Mouse (Mus musculus): Measurements from ENCODE around the gene Hist2h2ab. TPM values are rescaled to one million over a fixed set of nuclear protein-coding genes. Genes with fewer than 3 reads are reported as not detected.
A peak's percentile ranks its signal among the peaks of the same experiment; 100 is the strongest.
"Not testable (repeated sequence)": the region's sequence is repeated elsewhere in the genome, so short reads cannot be mapped to it uniquely, and the experiment has no call there.

Hist2h2ab gene
- polyA plus RNA-seq, 1 experiment from 2014 or later: 0.77 TPM

DNA sequence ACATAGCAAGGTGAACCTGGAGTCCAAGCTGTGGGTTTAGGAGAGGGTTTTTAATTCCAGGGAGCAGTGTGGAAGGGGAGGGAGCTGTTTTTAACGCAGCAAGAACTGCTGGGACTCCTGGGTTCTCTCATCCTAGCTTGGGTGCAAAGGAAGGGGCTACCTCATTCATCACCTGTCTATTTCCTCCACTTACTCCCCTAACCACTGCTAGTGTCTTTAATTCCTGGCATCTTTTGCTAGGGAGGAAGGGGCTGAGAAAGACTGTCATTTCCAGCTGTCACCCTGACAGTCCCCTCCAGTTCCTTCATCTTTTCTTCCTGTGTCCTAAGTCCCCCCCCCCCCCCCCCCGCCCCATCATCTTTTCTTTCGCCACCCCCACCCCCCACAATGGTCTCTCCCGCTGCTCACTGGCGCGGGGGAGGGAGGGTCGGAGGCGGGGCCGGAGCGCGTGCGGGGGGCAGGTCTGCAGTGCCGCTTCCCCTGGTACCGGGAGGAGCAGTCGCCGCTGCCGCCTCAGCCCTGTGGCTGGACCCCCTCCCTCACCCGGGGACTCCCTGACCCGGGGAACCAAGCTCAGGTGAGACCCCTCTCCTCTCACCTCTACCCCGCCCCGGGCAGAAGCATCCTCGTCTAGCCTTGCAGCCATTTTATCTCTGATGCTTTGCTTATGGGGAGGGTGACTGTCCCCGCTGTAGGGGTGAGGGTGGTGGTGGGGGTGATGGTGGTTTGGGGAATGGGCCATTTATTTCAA, 38.8 kb upstream of the Hist2h2ab start, which contains the start of gene Sv2a:
Gene Sv2a, plus strand, starts transcription at position 425 of the 751 bp plus-strand sequence.
- Histone ChIP-seq H3K36me3 (peaks cover 35% of the 10 kb centered on the region), H3K4me2 (peak within 1 kb of the TSS; percentile 60), H3K27ac (replicated peaks) (peak within 1 kb of the TSS; percentile 95), H3K9ac (peak within 1 kb of the TSS; percentile 85), H3K4me3 (peak within 1 kb of the TSS; percentile 83), H3K4me1 (replicated peaks) (peaks cover 38% of the 10 kb centered on the region), H3K9me3 (no peaks in the 10 kb centered on the region), H3K27me3 (no peaks in the 10 kb centered on the region)
- peak; percentile 74 for ATAC-seq (ENCODE audit: low FRiP score, low read depth)
- WGBS: under 1% methylated on average over 14 of the region's 23 CpGs

DNA sequence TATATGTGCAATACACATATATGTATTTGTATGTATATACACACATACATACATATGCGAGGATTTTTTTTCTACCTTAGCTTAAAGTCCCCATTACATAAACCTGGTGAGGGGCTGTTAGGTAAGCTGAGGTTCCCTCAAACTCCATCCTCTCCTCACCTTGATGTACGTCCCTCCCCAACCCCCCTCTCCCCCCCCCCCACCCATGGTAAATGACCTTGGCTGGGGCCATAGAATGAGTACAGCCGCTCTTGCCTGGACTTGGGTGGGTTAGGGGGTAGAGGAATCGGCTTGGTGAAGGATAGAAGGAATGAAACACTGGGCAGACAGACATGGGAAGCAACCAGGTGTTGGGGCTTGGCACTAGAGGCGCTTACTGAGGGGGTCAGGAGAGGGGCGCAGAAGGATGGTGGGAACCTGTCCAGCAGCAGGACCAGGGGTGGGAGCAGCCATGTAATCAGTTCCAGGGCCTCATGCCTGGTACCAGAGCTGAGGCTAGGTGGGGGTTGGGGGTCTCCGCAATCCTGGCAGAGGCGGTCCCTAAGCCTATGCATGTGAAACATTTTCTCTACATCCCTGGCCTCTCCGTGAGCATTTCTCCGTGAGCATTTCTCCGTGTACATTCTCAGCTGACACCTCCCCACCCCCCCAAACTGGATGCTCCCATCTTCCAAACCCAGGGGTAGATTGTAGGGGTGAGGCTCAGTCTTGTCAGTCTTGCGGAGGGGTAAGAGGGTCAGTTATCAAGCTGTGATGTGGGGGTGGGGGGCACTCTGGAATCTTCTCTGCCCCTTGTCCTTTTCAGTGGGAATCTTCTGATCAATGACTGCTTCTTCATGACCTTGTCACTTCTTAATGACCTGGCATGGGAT, 37.9 kb upstream of the Hist2h2ab start:
- H3K4me2 ChIP-seq: peak overlapping the region; percentile 60
- H3K4me1 ChIP-seq (replicated peaks): peaks cover 38% of the 10 kb centered on the region
- H3K36me3 ChIP-seq: peaks cover 27% of the 10 kb centered on the region
- H3K27ac ChIP-seq (replicated peaks): peak overlapping the region; percentile 95
- peak overlapping the region; percentile 83 for H3K4me3 ChIP-seq
- H3K9me3 ChIP-seq: no peaks in the 10 kb centered on the region
- WGBS: 21% methylated on average over 12 of the region's 12 CpGs
- no peaks in the 10 kb centered on the region for H3K27me3 ChIP-seq
- ATAC-seq (ENCODE audit: low FRiP score, low read depth): peak; percentile 74
- H3K9ac ChIP-seq: peak overlapping the region; percentile 85

DNA sequence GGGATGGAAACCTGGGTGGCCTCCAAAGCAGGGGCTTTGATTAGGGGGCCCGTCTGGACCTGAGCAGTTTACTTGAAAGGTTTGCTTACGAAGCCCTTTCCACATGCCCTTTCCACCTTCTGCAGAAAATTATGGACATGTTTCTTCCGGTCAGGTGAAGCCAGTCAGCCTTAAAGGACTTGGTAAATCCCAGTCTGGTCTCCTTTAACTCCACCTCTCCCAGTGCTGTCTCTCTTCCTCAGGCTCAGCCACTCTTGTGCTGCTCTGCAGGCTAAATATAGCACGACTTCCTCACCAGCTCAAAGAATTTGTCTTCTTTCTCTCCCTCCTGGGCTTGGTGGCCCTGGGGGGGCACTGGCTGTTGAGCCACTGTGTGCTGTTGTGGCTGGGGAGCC, 37.3 kb upstream of the Hist2h2ab start:
- no peaks in the 10 kb centered on the region for H3K27me3 ChIP-seq
- no peak for ATAC-seq (ENCODE audit: low FRiP score, low read depth)
- H3K27ac ChIP-seq (replicated peaks): peak overlapping the region; percentile 95
- H3K4me1 ChIP-seq (replicated peaks): peaks cover 38% of the 10 kb centered on the region
- peaks cover 24% of the 10 kb centered on the region for H3K36me3 ChIP-seq
- no peaks in the 10 kb centered on the region for H3K9me3 ChIP-seq
- peak overlapping the region; percentile 85 for H3K9ac ChIP-seq
- peak overlapping the region; percentile 83 for H3K4me3 ChIP-seq
- H3K4me2 ChIP-seq: peak overlapping the region; percentile 60
- WGBS: 39% methylated on average over 4 of the region's 4 CpGs

DNA sequence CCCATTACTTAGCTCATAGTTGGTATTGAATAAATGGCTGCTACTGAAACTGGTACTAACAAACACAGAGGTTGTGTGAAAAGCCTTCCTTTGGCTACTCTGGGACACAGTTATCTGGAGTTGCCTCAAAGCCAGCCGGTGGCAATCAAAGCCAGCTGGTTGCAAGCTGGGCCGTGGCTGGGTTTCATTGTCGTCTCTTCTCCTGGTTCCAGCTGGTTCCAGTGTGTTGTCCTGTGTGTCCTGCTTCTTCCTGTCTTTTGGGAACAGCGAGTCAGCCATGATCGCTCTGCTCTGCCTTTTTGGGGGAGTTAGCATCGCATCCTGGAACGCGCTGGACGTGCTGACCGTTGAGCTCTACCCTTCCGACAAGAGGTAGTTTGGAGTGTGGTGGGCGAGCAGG, 26.7 kb upstream of the Hist2h2ab start:
- no peak for ATAC-seq (ENCODE audit: low FRiP score, low read depth)
- Histone ChIP-seq H3K27ac (replicated peaks) (no peak overlapping the region), H3K4me3 (no peak overlapping the region), H3K36me3 (peaks cover 62% of the 10 kb centered on the region), H3K4me2 (no peak overlapping the region), H3K9me3 (no peaks in the 10 kb centered on the region), H3K4me1 (replicated peaks) (peaks cover 12% of the 10 kb centered on the region), H3K9ac (no peak overlapping the region), H3K27me3 (no peaks in the 10 kb centered on the region)
- 67% methylated on average over 12 of the region's 12 CpGs for WGBS

DNA sequence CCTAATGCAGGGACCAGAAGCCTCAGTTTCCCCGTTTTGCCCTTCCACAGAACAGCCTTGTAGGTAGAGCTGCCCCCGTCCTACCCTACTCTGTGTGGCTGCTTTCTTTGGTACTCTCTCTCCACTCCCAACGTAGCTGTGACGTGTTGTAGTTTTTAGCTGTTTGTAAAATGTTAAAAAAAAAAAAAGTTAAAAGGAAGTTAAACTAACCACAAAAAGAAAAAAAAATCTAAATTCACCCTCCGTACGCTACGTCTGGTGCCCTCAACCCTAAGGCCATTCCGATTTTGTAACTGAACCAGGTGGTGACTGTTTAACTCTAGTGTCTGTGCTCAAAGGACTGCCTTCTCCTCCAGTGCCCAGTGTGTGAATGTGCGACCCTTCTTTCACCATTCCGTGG, 24.7 kb upstream of the Hist2h2ab start:
- H3K9ac ChIP-seq: no peak overlapping the region
- 89% methylated on average over 10 of the region's 10 CpGs for WGBS
- H3K4me1 ChIP-seq (replicated peaks): peaks cover 16% of the 10 kb centered on the region
- no peak overlapping the region for H3K27ac ChIP-seq (replicated peaks)
- no peak for ATAC-seq (ENCODE audit: low FRiP score, low read depth)
- H3K36me3 ChIP-seq: peaks cover 48% of the 10 kb centered on the region
- H3K27me3 ChIP-seq: peaks cover 3% of the 10 kb centered on the region; the same call in 1 of the 2 replicates
- H3K4me2 ChIP-seq: no peak overlapping the region
- no peaks in the 10 kb centered on the region for H3K9me3 ChIP-seq
- no peak overlapping the region for H3K4me3 ChIP-seq

DNA sequence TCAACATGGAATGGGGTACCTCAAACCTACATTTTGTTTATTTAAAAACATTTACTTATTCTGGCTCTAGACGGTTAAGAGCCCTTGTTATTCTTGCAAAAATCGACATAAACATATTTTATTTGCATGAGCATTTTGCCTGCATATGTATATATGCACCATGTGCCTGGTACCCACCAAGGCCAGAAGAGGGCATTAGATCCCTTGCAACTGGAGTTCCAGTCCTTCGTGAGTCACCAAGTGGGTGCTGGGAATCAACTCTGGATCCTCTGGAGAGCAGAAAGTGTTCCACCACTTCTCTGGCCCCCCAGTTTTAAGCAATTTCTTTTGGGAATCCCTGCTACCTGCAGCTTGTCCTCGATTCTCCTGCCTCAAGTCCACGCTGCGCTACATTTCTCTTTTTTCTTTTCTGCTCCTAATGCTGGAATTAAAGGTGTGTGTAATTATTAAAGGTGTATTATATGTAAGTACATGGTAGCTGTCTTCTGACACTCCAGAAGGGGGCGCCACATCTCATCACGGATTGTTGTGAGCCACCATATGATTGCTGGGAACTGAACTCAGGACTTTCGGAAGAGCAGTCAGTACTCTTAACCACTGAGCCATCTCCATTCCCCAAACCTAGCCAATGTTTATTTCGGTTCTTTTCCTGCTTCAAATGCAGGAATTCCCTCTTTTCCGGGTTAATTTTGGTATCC, 23.9 kb upstream of the Hist2h2ab start:
- Histone ChIP-seq H3K4me3 (no peak overlapping the region), H3K36me3 (peaks cover 40% of the 10 kb centered on the region), H3K9me3 (no peaks in the 10 kb centered on the region), H3K9ac (peak overlapping the region; percentile 83; the same call in 1 of the 2 replicates), H3K4me2 (peak overlapping the region; percentile 96), H3K4me1 (replicated peaks) (peaks cover 16% of the 10 kb centered on the region), H3K27me3 (peaks cover 3% of the 10 kb centered on the region; the same call in 1 of the 2 replicates), H3K27ac (replicated peaks) (peak overlapping the region; percentile 95; the same call in 1 of the 2 replicates)
- no peak for ATAC-seq (ENCODE audit: low FRiP score, low read depth)
- 94% methylated on average over 11 of the region's 11 CpGs for WGBS

DNA sequence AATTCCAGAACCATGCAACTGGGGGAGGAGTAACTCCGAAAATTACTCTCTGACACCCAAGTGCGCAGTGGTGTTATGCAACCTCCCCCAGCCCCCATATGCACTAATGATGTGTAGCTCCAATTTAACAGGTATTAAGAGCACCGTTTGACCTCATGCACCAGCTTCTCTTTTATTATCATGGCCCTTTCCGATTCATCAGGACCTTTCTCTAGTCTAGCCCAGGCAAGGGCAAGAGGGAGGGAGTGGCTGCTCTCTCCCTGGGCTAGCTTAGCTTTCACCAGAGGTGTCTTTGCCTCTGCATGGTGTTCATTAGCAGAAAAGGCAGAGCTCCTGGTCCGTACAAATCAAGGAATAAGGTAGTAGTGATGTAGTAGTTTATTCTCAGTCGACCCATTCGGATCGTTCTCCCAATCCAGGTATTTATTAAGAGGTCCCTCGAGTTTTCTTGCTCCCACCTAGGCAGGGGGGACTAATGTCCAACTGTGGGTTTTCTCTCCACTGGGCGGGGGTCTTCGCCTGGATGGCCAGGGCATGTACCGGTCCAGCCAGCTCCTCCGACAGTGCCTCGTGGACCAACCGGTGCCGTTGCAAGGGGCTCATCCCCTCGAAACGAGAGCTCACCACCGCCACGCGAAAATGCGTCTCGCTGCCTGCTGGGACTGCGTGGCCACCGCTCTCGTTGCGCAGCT, 23.1 kb upstream of the Hist2h2ab start:
- peak; percentile 52 for ATAC-seq (ENCODE audit: low FRiP score, low read depth)
- Histone ChIP-seq H3K9me3 (no peaks in the 10 kb centered on the region), H3K4me1 (replicated peaks) (peaks cover 16% of the 10 kb centered on the region), H3K36me3 (peaks cover 31% of the 10 kb centered on the region), H3K4me2 (peak overlapping the region; percentile 96), H3K27me3 (peaks cover 3% of the 10 kb centered on the region; the same call in 1 of the 2 replicates), H3K9ac (peak overlapping the region; percentile 83), H3K4me3 (peak overlapping the region; percentile 62), H3K27ac (replicated peaks) (peak overlapping the region; percentile 95)
- WGBS: 17% methylated on average over 27 of the region's 27 CpGs

DNA sequence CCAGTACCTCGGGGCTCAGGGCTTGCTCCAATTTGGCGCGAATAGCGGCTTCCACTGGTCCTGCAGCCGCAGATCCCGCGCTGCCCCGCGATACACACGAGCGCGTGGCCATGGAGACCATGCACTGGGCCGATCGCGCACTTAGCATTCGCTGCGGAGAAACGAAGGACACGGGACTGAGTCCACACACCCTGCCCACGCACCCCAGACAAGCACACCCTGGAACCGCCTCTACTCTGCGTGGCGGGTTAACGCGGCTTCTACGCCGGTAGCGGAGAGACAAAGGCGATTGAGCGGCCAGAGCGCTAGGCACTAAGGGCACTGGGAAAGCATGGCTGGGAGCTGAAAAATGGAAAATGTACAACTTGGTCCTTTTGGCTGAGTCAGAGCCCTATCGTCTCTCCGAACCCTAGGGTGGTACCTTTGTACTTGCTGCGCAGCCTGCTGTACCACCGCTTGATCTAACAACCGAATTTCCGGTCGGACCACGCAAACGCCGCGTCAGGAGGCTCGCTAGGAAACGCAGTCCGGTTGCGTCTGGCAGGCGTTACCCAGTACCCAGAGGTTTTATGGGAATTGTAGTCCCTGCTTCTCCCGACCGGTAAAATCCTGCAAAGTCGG, 22.4 kb upstream of the Hist2h2ab start:
- WGBS: under 1% methylated on average over 50 of the region's 50 CpGs
- Histone ChIP-seq H3K4me2 (peak overlapping the region; percentile 96), H3K4me1 (replicated peaks) (peaks cover 16% of the 10 kb centered on the region), H3K27me3 (peaks cover 3% of the 10 kb centered on the region; the same call in 1 of the 2 replicates), H3K4me3 (peak overlapping the region; percentile 62), H3K36me3 (peaks cover 25% of the 10 kb centered on the region), H3K9ac (peak overlapping the region; percentile 83), H3K9me3 (no peaks in the 10 kb centered on the region), H3K27ac (replicated peaks) (peak overlapping the region; percentile 95)
- peak; percentile 94 for ATAC-seq (ENCODE audit: low FRiP score, low read depth)

DNA sequence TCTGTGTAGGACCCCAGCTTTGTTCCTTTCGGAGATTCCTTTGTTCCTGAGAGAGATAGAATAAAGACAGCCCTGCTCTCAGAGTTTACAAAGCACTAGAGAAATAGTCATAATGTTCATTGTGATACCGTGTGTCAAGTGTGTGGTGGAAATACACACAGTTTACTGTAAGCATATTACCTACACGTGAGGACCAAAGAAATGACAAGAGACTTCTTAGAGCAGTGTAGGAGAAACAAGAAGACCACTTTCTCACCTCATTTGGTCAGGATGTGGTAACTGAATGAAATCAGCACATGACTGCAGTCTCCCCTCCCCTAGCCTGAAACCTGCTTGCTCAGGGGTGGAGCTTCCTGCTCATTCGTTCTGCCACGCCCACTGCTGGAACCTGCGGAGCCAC, 21.5 kb upstream of the Hist2h2ab start:
- H3K9ac ChIP-seq: peak overlapping the region; percentile 34
- peak overlapping the region; percentile 95 for H3K27ac ChIP-seq (replicated peaks)
- H3K36me3 ChIP-seq: peaks cover 16% of the 10 kb centered on the region
- 7% methylated on average over 6 of the region's 6 CpGs for WGBS
- ATAC-seq (ENCODE audit: low FRiP score, low read depth): peak; percentile 20
- peaks cover 3% of the 10 kb centered on the region; the same call in 1 of the 2 replicates for H3K27me3 ChIP-seq
- H3K4me2 ChIP-seq: peak overlapping the region; percentile 96
- H3K4me3 ChIP-seq: peak overlapping the region; percentile 62
- peaks cover 16% of the 10 kb centered on the region for H3K4me1 ChIP-seq (replicated peaks)
- H3K9me3 ChIP-seq: no peaks in the 10 kb centered on the region

DNA sequence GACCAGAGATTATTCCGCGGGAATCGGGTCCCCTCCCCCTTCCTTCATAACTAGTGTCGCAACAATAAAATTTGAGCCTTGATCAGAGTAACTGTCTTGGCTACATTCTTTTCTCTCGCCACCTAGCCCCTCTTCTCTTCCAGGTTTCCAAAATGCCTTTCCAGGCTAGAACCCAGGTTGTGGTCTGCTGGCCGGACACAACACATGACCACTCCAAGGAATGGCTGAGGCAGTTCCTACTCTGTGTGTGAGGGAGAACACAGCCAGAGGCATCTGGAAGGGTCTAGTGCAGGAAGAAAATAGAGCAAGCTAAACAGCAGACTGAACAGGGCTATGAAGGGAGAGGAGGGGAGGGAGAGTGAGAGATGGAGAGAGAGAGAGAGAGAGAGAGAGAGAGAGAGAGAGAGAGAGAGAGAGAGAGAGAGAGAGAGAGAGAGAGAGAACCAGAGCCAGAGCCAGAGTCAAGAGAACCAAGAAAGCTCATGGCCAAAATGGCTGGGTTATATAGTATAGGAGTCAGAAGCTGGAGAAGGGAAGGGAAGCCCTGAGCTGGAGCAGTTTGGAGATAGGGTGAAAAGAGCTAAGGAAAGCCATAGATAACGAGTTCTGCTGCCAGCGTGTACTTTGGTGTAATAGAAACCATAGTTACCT, 20.9 kb upstream of the Hist2h2ab start:
- ATAC-seq (ENCODE audit: low FRiP score, low read depth); H3K9ac ChIP-seq; H3K9me3 ChIP-seq; H3K27me3 ChIP-seq; H3K27ac ChIP-seq (replicated peaks): not testable (repeated sequence)
- WGBS: 32% methylated on average over 8 of the region's 8 CpGs
- peak overlapping the region; percentile 96 for H3K4me2 ChIP-seq
- peaks cover 14% of the 10 kb centered on the region for H3K36me3 ChIP-seq
- peaks cover 16% of the 10 kb centered on the region for H3K4me1 ChIP-seq (replicated peaks)
- peak overlapping the region; percentile 62; the same call in 1 of the 2 replicates for H3K4me3 ChIP-seq
